Mouse (Mus musculus) hindbrain, embryonic 10.5 days (tissue): ENCODE results near the gene Sh3bp5. TPM values are rescaled to one million over a fixed set of nuclear protein-coding genes. Genes with fewer than 3 reads are reported as not detected.

Experiments used
- DNase-seq: peaks from one replicate; pipeline ENCODE4 v3.0.0-alpha.2; 2017; ENCODE audit warnings: low spot score
- H3K27ac ChIP-seq: fragments of 300-500 bp; sonication (generic); 2 replicates; pipeline ENCODE4 v1.5.1; 2016; ENCODE audit warnings: mild to moderate bottlenecking, moderate library complexity
- H3K27me3 ChIP-seq: fragments of 300-500 bp; sonication (generic); 2 replicates; pipeline ENCODE4 v1.6.1; 2016; ENCODE audit warnings: mild to moderate bottlenecking; ENCODE audit not compliant: poor library complexity, insufficient read depth, severe bottlenecking
- H3K36me3 ChIP-seq: fragments of 300-500 bp; sonication (generic); 2 replicates; pipeline ENCODE4 v1.6.1; 2016; ENCODE audit warnings: mild to moderate bottlenecking, moderate library complexity
- H3K4me1 ChIP-seq: fragments of 300-500 bp; sonication (generic); replicated peaks from 2 replicates; pipeline ENCODE4 v1.6.1; 2016; ENCODE audit warnings: mild to moderate bottlenecking
- H3K4me3 ChIP-seq: fragments of 300-500 bp; sonication (generic); 2 replicates; pipeline ENCODE4 v1.5.1; 2016; ENCODE audit warnings: mild to moderate bottlenecking, moderate library complexity
- H3K9me3 ChIP-seq: fragments of 300-500 bp; sonication (generic); 2 replicates; pipeline ENCODE4 v1.6.1; 2016; ENCODE audit warnings: mild to moderate bottlenecking, moderate library complexity
- WGBS: fragments of 180-500 bp; shearing (Covaris S2); methylation state at CpG from one replicate; pipeline ENCODE4 v1.1.7; 2016; 5-methylcytosine and 5-hydroxymethylcytosine counted together
- polyA plus RNA-seq: library from polyadenylated mRNA; unstranded; fragments of >200 nt; fragmentation: Nextera tagmentation; extraction: Ambion mirVana; gene quantifications from 2 replicates; pipeline ENCODE4 v1.2.1, GENCODE M21; 2016

Gene Sh3bp5
- polyA plus RNA-seq, 1 experiment from 2014 or later: 23.7 TPM

GRCm38 (mm10) chr14:31393936-31394630 lies 41.8 kb downstream of the Sh3bp5 start:
- H3K27me3 ChIP-seq: no peaks in the 10 kb centered on the region
- H3K4me3 ChIP-seq: no peak overlapping the region
- H3K27ac ChIP-seq: peak overlapping the region; percentile 56; the same call in 1 of the 2 replicates
- DNase-seq: no peak
- H3K36me3 ChIP-seq: peaks cover 8% of the 10 kb centered on the region; the same call in 1 of the 2 replicates
- H3K4me1 ChIP-seq: peaks cover 11% of the 10 kb centered on the region
- H3K9me3 ChIP-seq: peaks cover 4% of the 10 kb centered on the region; the same call in 1 of the 2 replicates
- 86% methylated on average over 7 of the region's 7 CpGs for WGBS

DNA sequence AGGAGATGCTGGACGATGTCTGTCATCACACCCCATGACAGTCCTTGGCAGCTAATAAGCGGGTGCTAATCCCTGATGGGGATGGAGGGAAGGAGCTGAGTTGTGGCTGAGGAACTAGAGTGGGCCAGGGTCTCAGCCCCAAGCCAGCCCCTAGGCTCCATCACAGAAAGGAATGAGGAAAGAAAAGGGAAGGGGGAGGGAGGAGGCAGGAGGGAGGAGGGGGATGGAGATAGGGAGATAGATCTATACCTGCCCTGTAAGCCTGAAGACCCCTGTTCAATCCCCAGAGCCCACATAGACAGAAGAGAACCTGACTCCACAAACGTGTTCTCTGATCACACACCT lies 42.4 kb downstream of the Sh3bp5 start:
- Histone ChIP-seq H3K4me3 (no peak overlapping the region), H3K36me3 (peaks cover 8% of the 10 kb centered on the region; the same call in 1 of the 2 replicates), H3K9me3 (peaks cover 4% of the 10 kb centered on the region; the same call in 1 of the 2 replicates), H3K27me3 (no peaks in the 10 kb centered on the region), H3K27ac (0 out of 2 replicates have a peak overlapping the region, but pooled peaks have one; percentile 30), H3K4me1 (peaks cover 14% of the 10 kb centered on the region)
- WGBS: 78% methylated on average over 3 of the region's 3 CpGs
- no peak for DNase-seq

DNA sequence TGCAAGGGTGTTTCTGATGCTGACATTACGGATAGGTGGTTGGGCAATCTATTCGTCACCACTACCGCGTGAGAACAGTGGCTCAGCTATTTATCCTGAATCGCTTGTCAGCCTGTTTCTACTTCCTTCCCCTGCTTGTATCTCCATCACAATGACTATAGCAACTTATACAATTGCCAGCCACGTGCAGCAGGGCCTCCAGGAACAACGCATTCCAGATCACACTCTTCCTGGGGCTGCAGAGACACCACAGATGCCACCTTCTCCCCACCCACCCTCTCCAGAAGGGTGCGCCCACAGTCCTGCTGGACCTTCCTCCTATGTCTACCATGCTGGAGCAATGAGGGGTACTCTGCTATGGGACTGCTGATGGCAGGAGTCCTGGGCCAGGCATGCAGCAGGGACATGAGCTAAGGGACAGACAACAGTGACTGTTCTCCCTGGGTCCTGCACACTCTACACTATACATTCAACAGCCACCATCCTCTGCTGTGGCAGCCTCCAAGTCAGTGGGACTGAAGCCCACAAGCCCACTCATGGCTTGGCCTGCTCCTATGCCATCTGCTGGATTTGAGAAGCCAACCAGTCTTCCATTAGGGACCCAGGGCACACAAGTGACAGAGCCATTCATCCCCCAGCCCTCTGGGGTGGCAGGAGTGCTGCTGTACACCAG lies 42.9 kb downstream of the Sh3bp5 start:
- Histone ChIP-seq H3K4me3 (no peak overlapping the region), H3K4me1 (peaks cover 20% of the 10 kb centered on the region), H3K36me3 (peaks cover 8% of the 10 kb centered on the region; the same call in 1 of the 2 replicates), H3K27ac (0 out of 2 replicates have a peak overlapping the region, but pooled peaks have one; percentile 30), H3K9me3 (peaks cover 4% of the 10 kb centered on the region; the same call in 1 of the 2 replicates), H3K27me3 (no peaks in the 10 kb centered on the region)
- DNase-seq: no peak
- WGBS: 79% methylated on average over 8 of the region's 8 CpGs

DNA sequence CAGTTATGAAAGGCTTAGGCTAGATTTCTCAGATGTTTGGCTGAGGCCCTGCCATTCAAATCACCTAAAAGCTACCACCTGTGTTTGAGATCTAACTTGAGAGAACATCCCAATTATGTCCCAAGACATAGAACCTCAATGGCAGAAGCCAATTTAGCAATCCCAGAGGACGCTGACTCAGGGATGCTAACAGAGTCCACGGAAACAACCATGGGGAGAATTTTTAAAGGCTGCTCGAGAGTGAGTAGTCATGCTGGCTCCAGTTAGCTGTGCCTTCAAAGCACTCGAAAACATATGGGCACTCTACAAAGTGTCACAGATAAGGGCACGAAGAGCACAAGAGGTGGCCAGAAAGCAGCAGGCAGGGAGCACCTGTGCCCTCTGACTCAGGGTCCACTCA lies 43.6 kb downstream of the Sh3bp5 start:
- DNase-seq: no peak
- H3K27me3 ChIP-seq: no peaks in the 10 kb centered on the region
- peaks cover 8% of the 10 kb centered on the region; the same call in 1 of the 2 replicates for H3K36me3 ChIP-seq
- H3K27ac ChIP-seq: no peak overlapping the region
- peaks cover 26% of the 10 kb centered on the region for H3K4me1 ChIP-seq
- H3K9me3 ChIP-seq: peaks cover 4% of the 10 kb centered on the region; the same call in 1 of the 2 replicates
- 88% methylated on average over 5 of the region's 5 CpGs for WGBS
- H3K4me3 ChIP-seq: no peak overlapping the region

DNA sequence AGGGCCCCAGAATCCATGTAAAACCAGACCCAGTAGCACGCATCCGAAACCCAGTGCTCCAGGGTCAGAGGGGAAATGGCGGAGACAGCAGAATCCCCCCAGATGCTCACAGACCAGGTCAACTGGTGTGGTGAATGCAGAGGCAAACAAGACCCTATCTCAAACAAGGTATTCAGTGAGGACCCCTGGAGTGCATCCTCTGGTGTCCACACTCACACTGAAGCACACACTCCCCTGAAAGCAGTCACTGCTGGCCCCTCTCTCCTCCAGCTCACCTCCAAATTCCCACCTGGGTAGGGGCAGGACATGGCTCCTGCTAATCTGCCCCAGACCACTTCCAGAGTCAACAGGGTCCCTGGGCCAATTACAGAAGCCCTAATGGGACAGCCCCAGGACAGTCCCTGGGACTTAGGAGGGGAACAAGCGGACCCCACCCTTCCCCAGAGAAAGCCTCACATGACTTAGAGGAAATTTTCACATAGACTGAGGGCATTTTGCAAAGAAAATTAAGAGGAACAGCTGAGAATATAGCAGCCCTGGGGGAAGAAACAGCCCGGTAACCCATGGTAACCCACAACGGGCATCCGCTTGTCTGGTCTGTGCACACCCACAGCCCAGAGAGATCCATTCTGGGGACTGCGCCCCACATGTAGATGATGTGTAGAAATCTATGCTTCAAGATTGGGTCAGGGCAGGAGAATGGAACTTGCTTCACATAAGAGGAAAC lies 46.3 kb downstream of the Sh3bp5 start:
- Histone ChIP-seq H3K4me1 (peaks cover 41% of the 10 kb centered on the region), H3K27me3 (no peaks in the 10 kb centered on the region), H3K9me3 (no peaks in the 10 kb centered on the region), H3K27ac (no peak overlapping the region), H3K4me3 (no peak overlapping the region), H3K36me3 (no peaks in the 10 kb centered on the region)
- WGBS: 94% methylated on average over 8 of the region's 8 CpGs
- no peak for DNase-seq

DNA sequence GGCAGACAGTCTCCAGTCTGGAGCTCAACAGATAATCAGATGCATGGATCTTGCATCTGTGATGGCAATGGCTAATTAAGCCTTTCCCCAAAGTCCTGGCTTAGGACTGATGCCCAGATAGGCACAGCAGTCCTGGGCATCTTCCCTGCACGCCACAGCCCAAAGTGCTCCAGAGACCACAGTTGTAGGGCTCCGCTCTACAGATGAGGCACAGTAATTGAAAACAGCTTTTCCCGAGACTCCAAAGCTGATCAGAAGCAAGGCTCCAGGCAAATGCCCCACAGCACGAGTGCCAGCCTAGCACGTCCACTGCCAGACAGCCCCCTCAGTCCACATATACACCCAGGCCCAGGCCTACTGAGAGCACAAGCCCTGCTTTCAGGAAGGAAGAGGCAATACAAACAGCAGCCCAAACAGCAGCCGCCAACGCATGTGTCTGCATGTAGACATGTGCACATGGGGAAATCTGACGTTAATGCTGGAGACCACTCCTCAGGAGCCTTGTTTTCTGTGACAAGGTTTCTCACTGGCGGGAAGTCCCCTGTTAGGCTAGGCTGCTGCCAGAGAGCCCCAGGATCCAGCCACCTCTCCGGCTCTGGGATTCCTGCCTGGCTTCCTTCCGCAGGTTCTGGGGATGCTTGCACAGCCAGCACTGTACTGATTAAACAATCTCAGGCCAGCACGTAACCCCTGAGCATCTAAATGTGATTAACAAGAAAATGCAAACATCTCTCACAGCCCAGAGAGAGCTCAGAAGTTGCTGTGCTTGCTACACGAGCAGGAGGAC lies 47.6 kb downstream of the Sh3bp5 start:
- Histone ChIP-seq H3K27me3 (no peaks in the 10 kb centered on the region), H3K27ac (peak overlapping the region; percentile 40; the same call in 1 of the 2 replicates), H3K9me3 (no peaks in the 10 kb centered on the region), H3K4me3 (no peak overlapping the region), H3K36me3 (no peaks in the 10 kb centered on the region), H3K4me1 (peaks cover 49% of the 10 kb centered on the region)
- WGBS: 69% methylated on average over 13 of the region's 13 CpGs
- DNase-seq: no peak

DNA sequence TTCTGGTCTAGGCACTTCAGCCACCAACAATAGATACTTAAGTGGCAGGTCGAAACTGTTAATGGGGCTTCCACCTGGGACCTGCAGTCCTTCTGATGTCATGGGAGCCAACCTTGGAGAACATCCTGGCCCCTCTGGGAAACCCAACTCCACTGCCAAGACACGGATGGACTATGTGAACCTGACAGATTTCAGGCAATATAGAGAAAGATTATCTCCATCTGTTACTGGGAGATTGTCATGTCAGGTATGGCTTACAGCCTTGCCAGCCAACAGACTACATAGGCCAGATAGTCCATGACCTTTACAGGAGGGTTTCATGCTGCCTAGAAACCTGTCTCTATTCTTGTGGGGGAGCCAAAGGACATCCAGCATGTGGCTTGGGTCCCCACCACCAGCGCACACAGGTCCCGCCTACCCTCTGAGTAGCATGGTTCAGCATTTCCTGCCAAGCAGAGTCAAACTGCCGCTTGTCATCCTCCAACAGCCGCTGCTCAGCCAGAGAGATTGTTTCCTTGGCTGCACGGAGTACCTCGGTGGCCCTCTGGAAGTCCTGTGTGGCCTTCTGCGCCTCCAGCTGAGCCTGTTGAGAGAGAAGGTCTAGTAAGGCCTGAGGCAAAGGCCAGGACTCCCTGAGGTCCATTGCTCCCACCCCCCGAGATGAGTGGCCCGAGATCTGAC lies 48.4 kb downstream of the Sh3bp5 start:
- H3K36me3 ChIP-seq: peaks cover 2% of the 10 kb centered on the region; the same call in 1 of the 2 replicates
- no peaks in the 10 kb centered on the region for H3K27me3 ChIP-seq
- H3K4me3 ChIP-seq: no peak overlapping the region
- H3K9me3 ChIP-seq: peaks cover 2% of the 10 kb centered on the region
- H3K4me1 ChIP-seq: peaks cover 45% of the 10 kb centered on the region
- DNase-seq: no peak
- peak overlapping the region; percentile 31; the same call in 1 of the 2 replicates for H3K27ac ChIP-seq
- 81% methylated on average over 11 of the region's 11 CpGs for WGBS

GRCm38 (mm10) chr14:31385977-31386697 lies 49.7 kb downstream of the Sh3bp5 start:
- DNase-seq: peak; percentile 67
- Histone ChIP-seq H3K27ac (no peak overlapping the region; the same call in 1 of the 2 replicates), H3K36me3 (peaks cover 6% of the 10 kb centered on the region; the same call in 1 of the 2 replicates), H3K4me3 (no peak overlapping the region), H3K4me1 (peaks cover 44% of the 10 kb centered on the region), H3K9me3 (peaks cover 5% of the 10 kb centered on the region), H3K27me3 (no peaks in the 10 kb centered on the region)
- WGBS: 54% methylated on average over 13 of the region's 13 CpGs

DNA sequence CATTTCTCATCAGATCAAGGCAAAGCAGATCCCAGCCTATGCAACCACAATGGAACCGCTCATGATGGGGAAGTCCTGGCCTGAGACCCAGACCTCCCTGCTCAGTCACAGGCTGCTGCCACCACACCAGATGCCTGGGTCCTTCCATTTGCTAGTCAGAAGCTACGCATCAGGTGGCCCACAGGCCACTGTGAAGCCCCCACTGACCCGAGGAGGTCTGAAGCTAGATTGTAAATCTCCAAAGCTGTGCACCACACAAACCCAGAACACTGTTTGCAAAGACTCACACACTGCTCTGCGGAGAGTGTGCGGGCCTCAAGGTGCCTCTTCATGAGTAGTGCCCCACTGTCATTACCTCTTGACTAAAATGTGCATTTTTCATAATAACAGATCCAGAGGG lies 50.5 kb downstream of the Sh3bp5 start:
- H3K27ac ChIP-seq: no peak overlapping the region
- H3K4me1 ChIP-seq: peaks cover 44% of the 10 kb centered on the region
- DNase-seq: no peak
- H3K36me3 ChIP-seq: peaks cover 6% of the 10 kb centered on the region; the same call in 1 of the 2 replicates
- H3K9me3 ChIP-seq: peaks cover 5% of the 10 kb centered on the region
- no peaks in the 10 kb centered on the region for H3K27me3 ChIP-seq
- H3K4me3 ChIP-seq: no peak overlapping the region
- WGBS: 90% methylated on average over 5 of the region's 5 CpGs

GRCm38 (mm10) chr14:31384366-31385323 lies 51.2 kb downstream of the Sh3bp5 start:
- Histone ChIP-seq H3K4me1 (peaks cover 44% of the 10 kb centered on the region), H3K9me3 (peaks cover 5% of the 10 kb centered on the region), H3K36me3 (peaks cover 6% of the 10 kb centered on the region; the same call in 1 of the 2 replicates), H3K27me3 (no peaks in the 10 kb centered on the region), H3K27ac (no peak overlapping the region), H3K4me3 (no peak overlapping the region)
- 78% methylated on average over 13 of the region's 13 CpGs for WGBS
- no peak for DNase-seq
